Mouse (Mus musculus) forebrain, embryonic 15.5 days (tissue): Measurements from ENCODE around the gene Acp2. TPM values are rescaled to one million over a fixed set of nuclear protein-coding genes. Genes with fewer than 3 reads are reported as not detected.

Source experiments
- ATAC-seq: fragments of 200-750 bp; cut with Nextera tagmentation; replicated peaks from 2 replicates; pipeline ENCODE4 v1.8.0; 2017; ENCODE audit warnings: mild to moderate bottlenecking, moderate TSS enrichment, moderate library complexity
- H3K27ac ChIP-seq: fragments of 300-500 bp; sonication (generic); replicated peaks from 2 replicates; pipeline ENCODE4 v1.5.1; 2015; ENCODE audit warnings: mild to moderate bottlenecking, inconsistent platforms
- H3K27me3 ChIP-seq: fragments of 300-500 bp; sonication (generic); 2 replicates; pipeline ENCODE4 v1.6.1; 2015; ENCODE audit warnings: inconsistent platforms
- H3K36me3 ChIP-seq: fragments of 300-500 bp; sonication (generic); 2 replicates; pipeline ENCODE4 v1.6.1; 2015; ENCODE audit warnings: mild to moderate bottlenecking, inconsistent platforms
- H3K4me1 ChIP-seq: fragments of 300-500 bp; sonication (generic); 2 replicates; pipeline ENCODE4 v1.6.1; 2015; ENCODE audit warnings: inconsistent platforms
- H3K4me2 ChIP-seq: fragments of 300-500 bp; sonication (generic); replicated peaks from 2 replicates; pipeline ENCODE4 v1.6.1; 2015; ENCODE audit warnings: mild to moderate bottlenecking, inconsistent platforms
- H3K4me3 ChIP-seq: fragments of 300-500 bp; sonication (generic); 2 replicates; pipeline ENCODE4 v1.5.1; 2015; ENCODE audit warnings: mild to moderate bottlenecking, inconsistent platforms
- H3K9ac ChIP-seq: fragments of 300-500 bp; sonication (generic); replicated peaks from 2 replicates; pipeline ENCODE4 v1.6.1; 2015; ENCODE audit warnings: mild to moderate bottlenecking, inconsistent platforms
- H3K9me3 ChIP-seq: fragments of 300-500 bp; sonication (generic); 2 replicates; pipeline ENCODE4 v1.6.1; 2016; ENCODE audit warnings: inconsistent platforms
- WGBS: fragments of 180-500 bp; shearing (Covaris S2); methylation state at CpG from one replicate; pipeline ENCODE4 v1.1.7; 2015; ENCODE audit warnings: mixed read lengths; 5-methylcytosine and 5-hydroxymethylcytosine counted together
- polyA plus RNA-seq: library from polyadenylated mRNA; unstranded; fragments of >200 nt; fragmentation: Nextera tagmentation; extraction: Ambion mirVana; gene quantifications from 2 replicates; pipeline ENCODE4 v1.2.1, GENCODE M21; 2015

The Acp2 gene
- polyA plus RNA-seq, 1 experiment from 2014 or later: 36.9 TPM

- no peak overlapping the region for H3K9ac ChIP-seq
- H3K4me2 ChIP-seq: no peak overlapping the region
- peaks cover 28% of the 10 kb centered on the region for H3K4me1 ChIP-seq
- no peak for ATAC-seq
- H3K27ac ChIP-seq: no peak overlapping the region
- no peaks in the 10 kb centered on the region for H3K27me3 ChIP-seq
- H3K4me3 ChIP-seq: no peak overlapping the region
- WGBS: 49% methylated on average over 4 of the region's 4 CpGs
- H3K9me3 ChIP-seq: no peaks in the 10 kb centered on the region
- peaks cover 28% of the 10 kb centered on the region for H3K36me3 ChIP-seq
These were observed 22.9 kb upstream of the Acp2 start for GRCm38 (mm10) chr2:91179825-91180224.

GRCm38 (mm10) chr2:91180706-91181105 is 22.0 kb upstream of the Acp2 start:
- Histone ChIP-seq H3K4me1 (peaks cover 28% of the 10 kb centered on the region), H3K27me3 (no peaks in the 10 kb centered on the region), H3K36me3 (peaks cover 23% of the 10 kb centered on the region), H3K9me3 (no peaks in the 10 kb centered on the region), H3K27ac (no peak overlapping the region), H3K9ac (peak overlapping the region; percentile 90; the same call in 1 of the 2 replicates), H3K4me3 (no peak overlapping the region), H3K4me2 (peak overlapping the region; percentile 77; the same call in 1 of the 2 replicates)
- no peak for ATAC-seq
- 69% methylated on average over 5 of the region's 5 CpGs for WGBS

GRCm38 (mm10) chr2:91182016-91182404 is 20.7 kb upstream of the Acp2 start:
- peaks cover 10% of the 10 kb centered on the region for H3K36me3 ChIP-seq
- H3K4me1 ChIP-seq: peaks cover 28% of the 10 kb centered on the region
- H3K27me3 ChIP-seq: no peaks in the 10 kb centered on the region
- peak overlapping the region; percentile 90 for H3K9ac ChIP-seq
- ATAC-seq: no peak
- WGBS: 7% methylated on average over 8 of the region's 8 CpGs
- H3K4me2 ChIP-seq: peak overlapping the region; percentile 77
- H3K27ac ChIP-seq: peak overlapping the region; percentile 97
- no peaks in the 10 kb centered on the region for H3K9me3 ChIP-seq
- peak overlapping the region; percentile 96 for H3K4me3 ChIP-seq

GRCm38 (mm10) chr2:91182405-91183147 is 20.1 kb upstream of the Acp2 start:
- no peaks in the 10 kb centered on the region for H3K9me3 ChIP-seq
- peaks cover 9% of the 10 kb centered on the region for H3K36me3 ChIP-seq
- peak overlapping the region; percentile 97 for H3K27ac ChIP-seq
- peak overlapping the region; percentile 77 for H3K4me2 ChIP-seq
- WGBS: under 1% methylated on average over 80 of the region's 81 CpGs
- H3K4me3 ChIP-seq: peak overlapping the region; percentile 96
- peaks cover 28% of the 10 kb centered on the region for H3K4me1 ChIP-seq
- no peaks in the 10 kb centered on the region for H3K27me3 ChIP-seq
- peak; percentile 96 for ATAC-seq
- H3K9ac ChIP-seq: peak overlapping the region; percentile 90

- peak; percentile 97 for ATAC-seq
- no peaks in the 10 kb centered on the region for H3K27me3 ChIP-seq
- peak overlapping the region; percentile 90 for H3K9ac ChIP-seq
- H3K9me3 ChIP-seq: no peaks in the 10 kb centered on the region
- 0% methylated on average over 9 of the region's 9 CpGs for WGBS
- peaks cover 3% of the 10 kb centered on the region for H3K36me3 ChIP-seq
- H3K4me2 ChIP-seq: peak overlapping the region; percentile 77
- H3K4me3 ChIP-seq: peak overlapping the region; percentile 96
- H3K27ac ChIP-seq: peak overlapping the region; percentile 97
- peaks cover 28% of the 10 kb centered on the region for H3K4me1 ChIP-seq
These were observed 19.6 kb upstream of the Acp2 start for GRCm38 (mm10) chr2:91183148-91183513.

- peak within 1 kb of the TSS; percentile 77 for H3K4me2 ChIP-seq
- no peaks in the 10 kb centered on the region for H3K36me3 ChIP-seq
- peak within 1 kb of the TSS; percentile 96 for H3K4me3 ChIP-seq
- H3K9ac ChIP-seq: peak within 1 kb of the TSS; percentile 90
- H3K9me3 ChIP-seq: no peaks in the 10 kb centered on the region
- peak; percentile 2; the same call in 1 of the 2 replicates for ATAC-seq
- H3K27me3 ChIP-seq: no peaks in the 10 kb centered on the region
- H3K4me1 ChIP-seq: peaks cover 28% of the 10 kb centered on the region
- WGBS: 70% methylated on average over 15 of the region's 15 CpGs
- H3K27ac ChIP-seq: peak within 1 kb of the TSS; percentile 97
These were observed 18.8 kb upstream of the Acp2 start, which contains the start of gene Madd for GRCm38 (mm10) chr2:91183711-91184405. TSS of gene Madd (minus strand) at chr2:91183837.

GRCm38 (mm10) chr2:91186208-91186607 is 16.5 kb upstream of the Acp2 start:
- no peak overlapping the region for H3K27ac ChIP-seq
- H3K9me3 ChIP-seq: no peaks in the 10 kb centered on the region
- no peak overlapping the region for H3K4me2 ChIP-seq
- no peak for ATAC-seq
- no peak overlapping the region for H3K9ac ChIP-seq
- no peaks in the 10 kb centered on the region for H3K36me3 ChIP-seq
- no peaks in the 10 kb centered on the region for H3K27me3 ChIP-seq
- peaks cover 14% of the 10 kb centered on the region for H3K4me1 ChIP-seq
- H3K4me3 ChIP-seq: no peak overlapping the region
- WGBS: 79% methylated on average over 1 of the region's 1 CpGs

- no peaks in the 10 kb centered on the region for H3K27me3 ChIP-seq
- no peak overlapping the region for H3K9ac ChIP-seq
- no peak overlapping the region for H3K4me3 ChIP-seq
- ATAC-seq: no peak
- no peaks in the 10 kb centered on the region for H3K9me3 ChIP-seq
- 0 out of 2 replicates have a peak, but pooled peaks cover 5% of the 10 kb centered on the region for H3K4me1 ChIP-seq
- 68% methylated on average over 4 of the region's 4 CpGs for whole genome bisulfite sequencing
- no peaks in the 10 kb centered on the region for H3K36me3 ChIP-seq
- H3K27ac ChIP-seq: no peak overlapping the region
- H3K4me2 ChIP-seq: no peak overlapping the region
These were observed 15.3 kb upstream of the Acp2 start for GRCm38 (mm10) chr2:91187431-91187830.

- WGBS: 92% methylated on average over 16 of the region's 16 CpGs
These were observed 12.2 kb upstream of the Acp2 start for GRCm38 (mm10) chr2:91190501-91190900.

GRCm38 (mm10) chr2:91194624-91195332 is 7.9 kb upstream of the Acp2 start:
- no peaks in the 10 kb centered on the region for H3K36me3 ChIP-seq
- no peaks in the 10 kb centered on the region for H3K9me3 ChIP-seq
- H3K4me1 ChIP-seq: peaks cover 9% of the 10 kb centered on the region
- H3K4me3 ChIP-seq: peak overlapping the region; percentile 34
- peak; percentile 87 for ATAC-seq
- 2% methylated on average over 27 of the region's 27 CpGs for WGBS
- H3K27me3 ChIP-seq: 0 out of 2 replicates have a peak, but pooled peaks cover 3% of the 10 kb centered on the region
- peak overlapping the region; percentile 40 for H3K9ac ChIP-seq
- H3K27ac ChIP-seq: no peak overlapping the region
- peak overlapping the region; percentile 65 for H3K4me2 ChIP-seq

More at GRCm38 (mm10) chr2:91190501-91190900, 12.2 kb upstream of the Acp2 start:
- H3K4me1 ChIP-seq: peaks cover 9% of the 10 kb centered on the region
- H3K9me3 ChIP-seq: no peaks in the 10 kb centered on the region
- H3K27ac ChIP-seq: no peak overlapping the region
- no peak for ATAC-seq
- H3K9ac ChIP-seq: no peak overlapping the region
- H3K36me3 ChIP-seq: no peaks in the 10 kb centered on the region
- H3K4me3 ChIP-seq: no peak overlapping the region
- 0 out of 2 replicates have a peak, but pooled peaks cover 3% of the 10 kb centered on the region for H3K27me3 ChIP-seq
- H3K4me2 ChIP-seq: no peak overlapping the region

GRCm38 (mm10) chr2:91196577-91197001 is 6.1 kb upstream of the Acp2 start:
- peaks cover 11% of the 10 kb centered on the region for H3K4me1 ChIP-seq
- H3K27me3 ChIP-seq: 0 out of 2 replicates have a peak, but pooled peaks cover 3% of the 10 kb centered on the region
- ATAC-seq: no peak
- H3K27ac ChIP-seq: no peak overlapping the region
- no peaks in the 10 kb centered on the region for H3K9me3 ChIP-seq
- no peaks in the 10 kb centered on the region for H3K36me3 ChIP-seq
- H3K4me3 ChIP-seq: no peak overlapping the region
- 70% methylated on average over 3 of the region's 3 CpGs for WGBS
- no peak overlapping the region for H3K4me2 ChIP-seq
- no peak overlapping the region for H3K9ac ChIP-seq

- Histone ChIP-seq H3K4me2 (no peak overlapping the region), H3K4me3 (no peak overlapping the region), H3K9me3 (no peaks in the 10 kb centered on the region), H3K36me3 (no peaks in the 10 kb centered on the region), H3K4me1 (peaks cover 25% of the 10 kb centered on the region), H3K27me3 (no peaks in the 10 kb centered on the region), H3K9ac (no peak overlapping the region), H3K27ac (no peak overlapping the region)
- WGBS: 84% methylated on average over 3 of the region's 3 CpGs
- no peak for ATAC-seq
These were observed 3.8 kb upstream of the Acp2 start for GRCm38 (mm10) chr2:91198888-91199287.
